Mouse (Mus musculus): Measurements from ENCODE around the gene BC048507. TPM values are rescaled to one million over a fixed set of nuclear protein-coding genes. Genes with fewer than 3 reads are reported as not detected.
A peak's percentile ranks its signal among the peaks of the same experiment; 100 is the strongest.
"Not testable (repeated sequence)": the region's sequence is repeated elsewhere in the genome, so short reads cannot be mapped to it uniquely, and the experiment has no call there.

BC048507 gene
- not detected in 2 replicates for polyA plus RNA-seq (2015; fragmentation: Nextera tagmentation; extraction: Ambion mirVana)

GRCm38 (mm10) chr13:67863026-67863425 is at the start of gene BC048507:
Gene BC048507 (plus strand): TSS chr13:67863326.
- H3K27me3 ChIP-seq, result no peaks in the 10 kb centered on the region
- H3K9me3 ChIP-seq (replicated peaks), result no peaks in the 10 kb centered on the region
- WGBS (ENCODE audit: insufficient replicate concordance), result 66% methylated on average over 11 of the region's 11 CpGs
- no peaks in the 10 kb centered on the region for H3K36me3 ChIP-seq (replicated peaks)
- no peak within 1 kb of the TSS for H3K27ac ChIP-seq (replicated peaks)
- no peak within 1 kb of the TSS for H3K9ac ChIP-seq
- ATAC-seq (ENCODE audit: insufficient read depth), result no peak
- H3K4me2 ChIP-seq, result no peak within 1 kb of the TSS
- H3K4me1 ChIP-seq (replicated peaks), result no peaks in the 10 kb centered on the region
- no peak within 1 kb of the TSS for H3K4me3 ChIP-seq (replicated peaks)

- Histone ChIP-seq H3K36me3 (replicated peaks) (no peaks in the 10 kb centered on the region; the same call in 1 of the 2 replicates), H3K9me3 (replicated peaks) (no peaks in the 10 kb centered on the region), H3K4me1 (replicated peaks) (no peaks in the 10 kb centered on the region; the same call in 1 of the 2 replicates), H3K27ac (replicated peaks) (peak within 1 kb of the TSS; percentile 72), H3K9ac (peak within 1 kb of the TSS; percentile 43), H3K4me2 (peak within 1 kb of the TSS; percentile 74), H3K4me3 (replicated peaks) (peak within 1 kb of the TSS; percentile 75), H3K27me3 (no peaks in the 10 kb centered on the region)
- WGBS (ENCODE audit: insufficient replicate concordance), result 4% methylated on average over 31 of the region's 31 CpGs
- peak; percentile 93 for ATAC-seq (ENCODE audit: insufficient read depth)
Observed at GRCm38 (mm10) chr13:67813710-67814660, 49.1 kb upstream of the BC048507 start, which contains the start of gene Zfp273. Gene Zfp273 (plus strand): TSS chr13:67813740.

GRCm38 (mm10) chr13:67818636-67819035 is 44.5 kb upstream of the BC048507 start:
- 60% methylated on average over 1 of the region's 1 CpGs for WGBS (ENCODE audit: insufficient replicate concordance)
- ATAC-seq (ENCODE audit: insufficient read depth), result no peak

GRCm38 (mm10) chr13:67830911-67831336 is 32.2 kb upstream of the BC048507 start, which contains the start of gene Gm10037:
Gene Gm10037 (plus strand): TSS chr13:67831106.
- no peaks in the 10 kb centered on the region for H3K9me3 ChIP-seq (replicated peaks)
- H3K36me3 ChIP-seq (replicated peaks), result peaks cover 7% of the 10 kb centered on the region
- H3K27me3 ChIP-seq, result no peaks in the 10 kb centered on the region
- H3K27ac ChIP-seq (replicated peaks), result no peak within 1 kb of the TSS
- H3K9ac ChIP-seq, result peak within 1 kb of the TSS; percentile 49
- no peaks in the 10 kb centered on the region; the same call in 1 of the 2 replicates for H3K4me1 ChIP-seq (replicated peaks)
- peak within 1 kb of the TSS; percentile 66 for H3K4me2 ChIP-seq
- H3K4me3 ChIP-seq (replicated peaks), result peak within 1 kb of the TSS; percentile 63
- 2% methylated on average over 14 of the region's 14 CpGs for WGBS (ENCODE audit: insufficient replicate concordance)
- ATAC-seq (ENCODE audit: insufficient read depth), result peak; percentile 57

More at GRCm38 (mm10) chr13:67818636-67819035, 44.5 kb upstream of the BC048507 start:
- Histone ChIP-seq H3K9ac (no peak overlapping the region), H3K4me3 (replicated peaks) (no peak overlapping the region), H3K27me3 (no peaks in the 10 kb centered on the region), H3K4me1 (replicated peaks) (no peaks in the 10 kb centered on the region; the same call in 1 of the 2 replicates), H3K4me2 (no peak overlapping the region), H3K27ac (replicated peaks) (no peak overlapping the region), H3K9me3 (replicated peaks) (no peaks in the 10 kb centered on the region), H3K36me3 (replicated peaks) (peaks cover 7% of the 10 kb centered on the region; the same call in 1 of the 2 replicates)

- not testable (repeated sequence) for H3K9ac ChIP-seq; H3K27ac ChIP-seq (replicated peaks); H3K4me3 ChIP-seq (replicated peaks); H3K9me3 ChIP-seq (replicated peaks); H3K27me3 ChIP-seq; H3K4me1 ChIP-seq (replicated peaks); H3K36me3 ChIP-seq (replicated peaks); H3K4me2 ChIP-seq; ATAC-seq (ENCODE audit: insufficient read depth)
Observed at GRCm38 (mm10) chr13:67833137-67833536, 30.0 kb upstream of the BC048507 start.

- 32% methylated on average over 6 of the region's 6 CpGs for WGBS (ENCODE audit: insufficient replicate concordance)
- no peak overlapping the region for H3K9ac ChIP-seq
Observed at GRCm38 (mm10) chr13:67843775-67844118, 19.4 kb upstream of the BC048507 start.

GRCm38 (mm10) chr13:67844119-67844852 is 18.8 kb upstream of the BC048507 start:
- ATAC-seq (ENCODE audit: insufficient read depth), result no peak
- Histone ChIP-seq H3K27me3 (no peaks in the 10 kb centered on the region), H3K9ac (no peak overlapping the region), H3K27ac (replicated peaks) (no peak overlapping the region), H3K4me1 (replicated peaks) (no peaks in the 10 kb centered on the region), H3K36me3 (replicated peaks) (no peaks in the 10 kb centered on the region), H3K4me3 (replicated peaks) (peak overlapping the region; percentile 36), H3K9me3 (replicated peaks) (no peaks in the 10 kb centered on the region), H3K4me2 (peak overlapping the region; percentile 53)
- 2% methylated on average over 17 of the region's 19 CpGs for WGBS (ENCODE audit: insufficient replicate concordance)

More at GRCm38 (mm10) chr13:67843775-67844118, 19.4 kb upstream of the BC048507 start:
- peak overlapping the region; percentile 53 for H3K4me2 ChIP-seq
- no peaks in the 10 kb centered on the region for H3K9me3 ChIP-seq (replicated peaks)
- ATAC-seq (ENCODE audit: insufficient read depth), result no peak
- peak overlapping the region; percentile 36; the same call in 1 of the 2 replicates for H3K4me3 ChIP-seq (replicated peaks)
- H3K4me1 ChIP-seq (replicated peaks), result no peaks in the 10 kb centered on the region
- H3K27ac ChIP-seq (replicated peaks), result no peak overlapping the region
- no peaks in the 10 kb centered on the region for H3K36me3 ChIP-seq (replicated peaks)
- H3K27me3 ChIP-seq, result no peaks in the 10 kb centered on the region

- no peaks in the 10 kb centered on the region for H3K4me1 ChIP-seq (replicated peaks)
- H3K36me3 ChIP-seq (replicated peaks), result no peaks in the 10 kb centered on the region
- H3K27me3 ChIP-seq, result no peaks in the 10 kb centered on the region
- no peak overlapping the region for H3K27ac ChIP-seq (replicated peaks)
- peak overlapping the region; percentile 36 for H3K4me3 ChIP-seq (replicated peaks)
- ATAC-seq (ENCODE audit: insufficient read depth), result no peak
- H3K9ac ChIP-seq, result no peak overlapping the region
- peak overlapping the region; percentile 53 for H3K4me2 ChIP-seq
- WGBS (ENCODE audit: insufficient replicate concordance), result 23% methylated on average over 8 of the region's 8 CpGs
- H3K9me3 ChIP-seq (replicated peaks), result no peaks in the 10 kb centered on the region
Observed at GRCm38 (mm10) chr13:67844853-67845194, 18.3 kb upstream of the BC048507 start.

GRCm38 (mm10) chr13:67850361-67850760 is 12.8 kb upstream of the BC048507 start:
- Histone ChIP-seq H3K27me3 (no peaks in the 10 kb centered on the region), H3K4me2 (no peak overlapping the region), H3K4me3 (replicated peaks) (no peak overlapping the region), H3K27ac (replicated peaks) (no peak overlapping the region), H3K4me1 (replicated peaks) (no peaks in the 10 kb centered on the region), H3K9ac (no peak overlapping the region), H3K36me3 (replicated peaks) (no peaks in the 10 kb centered on the region), H3K9me3 (replicated peaks) (no peaks in the 10 kb centered on the region)
- ATAC-seq (ENCODE audit: insufficient read depth), result no peak
- 56% methylated on average over 3 of the region's 3 CpGs for WGBS (ENCODE audit: insufficient replicate concordance)

GRCm38 (mm10) chr13:67853130-67853529 is 10.0 kb upstream of the BC048507 start:
- ATAC-seq (ENCODE audit: insufficient read depth), result no peak
- WGBS (ENCODE audit: insufficient replicate concordance), result 52% methylated on average over 6 of the region's 6 CpGs
- Histone ChIP-seq H3K4me2 (no peak overlapping the region), H3K36me3 (replicated peaks) (no peaks in the 10 kb centered on the region), H3K4me3 (replicated peaks) (no peak overlapping the region), H3K4me1 (replicated peaks) (no peaks in the 10 kb centered on the region), H3K9ac (no peak overlapping the region), H3K27ac (replicated peaks) (no peak overlapping the region), H3K9me3 (replicated peaks) (no peaks in the 10 kb centered on the region), H3K27me3 (no peaks in the 10 kb centered on the region)

GRCm38 (mm10) chr13:67853983-67854382 is 9.1 kb upstream of the BC048507 start:
- Histone ChIP-seq H3K9ac (no peak overlapping the region), H3K4me2 (no peak overlapping the region), H3K4me3 (replicated peaks) (no peak overlapping the region), H3K27ac (replicated peaks) (no peak overlapping the region), H3K4me1 (replicated peaks) (no peaks in the 10 kb centered on the region), H3K9me3 (replicated peaks) (no peaks in the 10 kb centered on the region), H3K36me3 (replicated peaks) (no peaks in the 10 kb centered on the region), H3K27me3 (no peaks in the 10 kb centered on the region)
- ATAC-seq (ENCODE audit: insufficient read depth), result no peak
- 60% methylated on average over 2 of the region's 2 CpGs for WGBS (ENCODE audit: insufficient replicate concordance)

Measured in liver, embryonic 15.5 days (tissue).